Mouse (Mus musculus): Measurements from ENCODE around the gene Olfr551. TPM values are rescaled to one million over a fixed set of nuclear protein-coding genes. Genes with fewer than 3 reads are reported as not detected.

Gene Olfr551
- polyA plus RNA-seq, 1 experiment, result not detected

Other genes starting within 250 kb of the Olfr551 start
- gene Rrm1, start 150.2 kb downstream of the Olfr551 start, polyA plus RNA-seq (2012; rRNA removed), result 13.2 and 13.8 TPM in 2 replicates
- 1.5 and 2.4 TPM in 2 replicates for gene Olfr543, start 110.2 kb downstream of the Olfr551 start, polyA plus RNA-seq (2012; rRNA removed)
- gene Olfr544, start 103.6 kb downstream of the Olfr551 start, polyA plus RNA-seq (2012; rRNA removed), result not detected in 2 replicates
- not detected in 2 replicates for gene Olfr545, start 92.3 kb downstream of the Olfr551 start, polyA plus RNA-seq (2012; rRNA removed)
- not detected in 2 replicates for gene Olfr547, start 57.1 kb downstream of the Olfr551 start, polyA plus RNA-seq (2012; rRNA removed)
- not detected in 2 replicates for gene Olfr548-ps1, start 51.0 kb downstream of the Olfr551 start, polyA plus RNA-seq (2012; rRNA removed)
- not detected in 2 replicates for gene Olfr549, start 42.0 kb downstream of the Olfr551 start, polyA plus RNA-seq (2012; rRNA removed)
- 5.4 and 6.4 TPM in 2 replicates for gene Trim21, start 26.4 kb downstream of the Olfr551 start, polyA plus RNA-seq (2012; rRNA removed)
- gene Olfr550, start 20.4 kb downstream of the Olfr551 start, polyA plus RNA-seq (2012; rRNA removed), result 0.20 and 0.45 TPM in 2 replicates
- not detected in 2 replicates for gene Olfr552, start 5.9 kb upstream of the Olfr551 start, polyA plus RNA-seq (2012; rRNA removed)
- gene Olfr553, start 26.3 kb upstream of the Olfr551 start, polyA plus RNA-seq (2012; rRNA removed), result not detected in 2 replicates
- not detected in 2 replicates for gene Olfr554, start 46.5 kb upstream of the Olfr551 start, polyA plus RNA-seq (2012; rRNA removed)
- not detected in 2 replicates for gene Olfr555, start 66.9 kb upstream of the Olfr551 start, polyA plus RNA-seq (2012; rRNA removed)
- not detected in 2 replicates for gene Olfr556, start 73.0 kb upstream of the Olfr551 start, polyA plus RNA-seq (2012; rRNA removed)
- gene Trim68, start 95.4 kb upstream of the Olfr551 start, polyA plus RNA-seq (2012; rRNA removed), result 37.4 and 42.2 TPM in 2 replicates
- not detected in 2 replicates for gene Olfr557, start 104.0 kb upstream of the Olfr551 start, polyA plus RNA-seq (2012; rRNA removed)
- gene Olfr558, start 110.3 kb upstream of the Olfr551 start, polyA plus RNA-seq (2012; rRNA removed), result 2.6 and 3.6 TPM in 2 replicates
- not detected in 2 replicates for gene Olfr33, start 127.2 kb upstream of the Olfr551 start, polyA plus RNA-seq (2012; rRNA removed)
- not detected in 2 replicates for gene Olfr559, start 135.6 kb upstream of the Olfr551 start, polyA plus RNA-seq (2012; rRNA removed)
- 0.14 TPM in 1 of 2 replicates, not detected in the other for gene Olfr560, start 167.5 kb upstream of the Olfr551 start, polyA plus RNA-seq (2012; rRNA removed)
- gene Olfr78, start 167.6 kb upstream of the Olfr551 start, polyA plus RNA-seq (2012; rRNA removed), result 3.7 and 4.9 TPM in 2 replicates
- 0.09 TPM in 1 of 2 replicates, not detected in the other for gene Olfr561, start 179.3 kb upstream of the Olfr551 start, polyA plus RNA-seq (2012; rRNA removed)
- gene Olfr564, start 211.6 kb upstream of the Olfr551 start, polyA plus RNA-seq (2012; rRNA removed), result not detected in 2 replicates